Mouse (Mus musculus) kidney, adult 2 months (tissue): ENCODE measurements around the gene Wnk4. TPM values are rescaled to one million over a fixed set of nuclear protein-coding genes. Genes with fewer than 3 reads are reported as not detected.

Experiments
- DNase-seq: peaks from one replicate; pipeline ENCODE4 v3.0.0; 2021
- H3K27ac ChIP-seq: fragments of 200-500 bp; 2 replicates; pipeline ENCODE4 v1.5.1; 2012; ENCODE audit warnings: low read depth, low read length, control low read depth, inconsistent platforms; ENCODE audit not compliant: insufficient read depth
- H3K27me3 ChIP-seq: fragments of 200-500 bp; replicated peaks from 2 replicates; pipeline ENCODE4 v1.6.1; 2012; ENCODE audit warnings: mild to moderate bottlenecking, moderate library complexity, low read length, inconsistent platforms; ENCODE audit not compliant: control insufficient read depth, insufficient read depth
- H3K36me3 ChIP-seq: fragments of 200-500 bp; 2 replicates; pipeline ENCODE4 v1.6.1; 2012; ENCODE audit warnings: mild to moderate bottlenecking, moderate library complexity, low read length, inconsistent platforms; ENCODE audit not compliant: control insufficient read depth, insufficient read depth
- H3K4me1 ChIP-seq: fragments of 200-500 bp; 2 replicates; pipeline ENCODE4 v1.6.1; 2011; ENCODE audit warnings: low read length; ENCODE audit not compliant: control insufficient read depth, insufficient read depth
- H3K4me3 ChIP-seq: fragments of 200-500 bp; 2 replicates; pipeline ENCODE4 v1.5.1; 2011; ENCODE audit warnings: mild to moderate bottlenecking, low read depth, low read length, control low read depth; ENCODE audit not compliant: insufficient read depth
- CTCF ChIP-seq: fragments of 200-500 bp; conservative IDR thresholded peaks from 2 replicates; pipeline ENCODE4 v1.5.1; 2011; ENCODE audit warnings: low read depth, mild to moderate bottlenecking, control low read depth, low read length, moderate library complexity, mixed read lengths; ENCODE audit not compliant: insufficient read depth, insufficient read length
- POLR2A ChIP-seq: fragments of 200-500 bp; IDR thresholded peaks from one replicate; pipeline ENCODE4 v1.6.1; 2011; ENCODE audit warnings: low read depth, low read length, control low read depth
- WGBS: fragments of 180-500 bp; shearing (Covaris S2); methylation state at CpG from one replicate; pipeline ENCODE4 v1.1.7; 2018; 5-methylcytosine and 5-hydroxymethylcytosine counted together
- polyA plus RNA-seq: library from polyadenylated mRNA; depleted of rRNA; stranded (reverse); fragments of >200 nt; gene quantifications from 2 replicates; pipeline ENCODE4 v1.2.3, GENCODE M21; 2012; rRNA removed

Gene Wnk4
- 134 and 160 TPM in 2 replicates for polyA plus RNA-seq

GRCm38 (mm10) chr11:101259948-101260825, at the start of gene Wnk4:
Gene Wnk4, plus strand, starts transcription at chr11:101260567.
- peak; percentile 94 for DNase-seq
- TF ChIP-seq CTCF (no peak), POLR2A (peak; percentile 78)
- no peaks in the 10 kb centered on the region for H3K27me3 ChIP-seq
- H3K27ac ChIP-seq = peak within 1 kb of the TSS; percentile 88
- peaks cover 14% of the 10 kb centered on the region for H3K4me1 ChIP-seq
- H3K4me3 ChIP-seq = peak within 1 kb of the TSS; percentile 96
- WGBS = under 1% methylated on average over 43 of the region's 43 CpGs
- H3K36me3 ChIP-seq = no peaks in the 10 kb centered on the region; the same call in 1 of the 2 replicates

GRCm38 (mm10) chr11:101211970-101212369, 48.4 kb upstream of the Wnk4 start:
- Histone ChIP-seq H3K4me3 (no peak overlapping the region), H3K27me3 (no peaks in the 10 kb centered on the region), H3K27ac (no peak overlapping the region), H3K4me1 (peaks cover 2% of the 10 kb centered on the region; the same call in 1 of the 2 replicates), H3K36me3 (peaks cover 11% of the 10 kb centered on the region)
- 30% methylated on average over 3 of the region's 3 CpGs for WGBS
- no peak for TF ChIP-seq POLR2A
- peak; percentile 30; the same call in 1 of the 2 replicates for TF ChIP-seq CTCF
- peak; percentile 86 for DNase-seq

DNA sequence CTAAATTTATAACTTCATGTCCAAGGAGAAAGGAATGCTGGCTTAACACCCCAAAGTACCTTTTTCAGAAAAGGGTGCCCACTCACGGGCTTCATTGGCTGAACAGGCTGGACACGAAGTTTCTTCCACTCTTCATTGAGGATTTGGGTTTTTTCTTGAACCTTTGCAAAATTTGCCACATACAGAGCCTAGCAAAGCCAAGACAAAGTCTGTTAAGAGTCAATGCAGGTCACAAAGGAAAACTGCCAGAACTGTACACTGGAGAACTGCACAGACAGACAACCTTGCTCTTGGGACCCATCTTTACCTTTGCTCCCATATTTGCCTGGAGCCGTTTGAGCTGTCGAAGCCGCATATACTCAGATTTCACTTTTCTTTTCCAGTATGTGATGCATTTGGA, 43.4 kb upstream of the Wnk4 start:
- Histone ChIP-seq H3K4me3 (no peak overlapping the region), H3K36me3 (peaks cover 2% of the 10 kb centered on the region; the same call in 1 of the 2 replicates), H3K4me1 (peaks cover 18% of the 10 kb centered on the region; the same call in 1 of the 2 replicates), H3K27ac (0 out of 2 replicates have a peak overlapping the region, but pooled peaks have one; percentile 41), H3K27me3 (no peaks in the 10 kb centered on the region)
- TF ChIP-seq CTCF = no peak
- TF ChIP-seq POLR2A = no peak
- 55% methylated on average over 5 of the region's 5 CpGs for WGBS
- peak; percentile 69 for DNase-seq

DNA sequence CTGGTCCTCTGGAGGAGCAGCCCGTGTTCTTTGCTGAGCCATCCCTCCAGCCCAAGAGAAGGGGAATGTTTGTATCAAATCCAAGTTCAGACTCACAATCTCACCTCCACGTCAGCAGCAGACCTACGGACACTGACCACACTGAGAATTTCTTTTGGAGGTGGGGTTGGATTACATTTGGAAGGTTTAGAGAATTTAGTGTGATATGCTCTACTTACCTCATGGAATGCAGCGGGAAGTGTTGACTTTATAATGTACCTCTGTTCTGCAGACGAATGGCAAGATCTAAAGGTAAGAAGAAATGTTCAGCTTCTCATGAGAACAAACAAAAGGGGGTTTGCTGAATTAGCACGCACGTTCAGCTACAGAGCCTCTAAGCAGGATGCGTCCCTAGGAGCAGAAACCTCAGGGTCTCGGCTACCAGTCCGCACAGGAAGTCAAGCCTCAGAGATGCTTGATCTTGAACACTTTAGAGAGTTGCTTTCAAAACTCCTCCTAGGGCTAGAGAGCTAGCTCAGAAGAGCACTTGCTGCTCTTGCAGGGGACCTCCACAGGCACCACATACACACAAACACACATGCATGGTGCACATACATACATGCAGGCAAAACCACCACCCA, 41.8 kb upstream of the Wnk4 start:
- TF ChIP-seq CTCF = no peak
- no peak for TF ChIP-seq POLR2A
- no peaks in the 10 kb centered on the region for H3K27me3 ChIP-seq
- 39% methylated on average over 10 of the region's 10 CpGs for WGBS
- DNase-seq = peak; percentile 84
- peak overlapping the region; percentile 29 for H3K27ac ChIP-seq
- H3K36me3 ChIP-seq = peaks cover 2% of the 10 kb centered on the region; the same call in 1 of the 2 replicates
- H3K4me1 ChIP-seq = peaks cover 18% of the 10 kb centered on the region; the same call in 1 of the 2 replicates
- no peak overlapping the region for H3K4me3 ChIP-seq

GRCm38 (mm10) chr11:101220853-101221252, 39.5 kb upstream of the Wnk4 start:
- Histone ChIP-seq H3K4me3 (no peak overlapping the region), H3K4me1 (peaks cover 23% of the 10 kb centered on the region; the same call in 1 of the 2 replicates), H3K27me3 (no peaks in the 10 kb centered on the region), H3K27ac (peak overlapping the region; percentile 73), H3K36me3 (no peaks in the 10 kb centered on the region; the same call in 1 of the 2 replicates)
- no peak for DNase-seq
- WGBS = 38% methylated on average over 2 of the region's 2 CpGs
- TF ChIP-seq POLR2A = no peak

DNA sequence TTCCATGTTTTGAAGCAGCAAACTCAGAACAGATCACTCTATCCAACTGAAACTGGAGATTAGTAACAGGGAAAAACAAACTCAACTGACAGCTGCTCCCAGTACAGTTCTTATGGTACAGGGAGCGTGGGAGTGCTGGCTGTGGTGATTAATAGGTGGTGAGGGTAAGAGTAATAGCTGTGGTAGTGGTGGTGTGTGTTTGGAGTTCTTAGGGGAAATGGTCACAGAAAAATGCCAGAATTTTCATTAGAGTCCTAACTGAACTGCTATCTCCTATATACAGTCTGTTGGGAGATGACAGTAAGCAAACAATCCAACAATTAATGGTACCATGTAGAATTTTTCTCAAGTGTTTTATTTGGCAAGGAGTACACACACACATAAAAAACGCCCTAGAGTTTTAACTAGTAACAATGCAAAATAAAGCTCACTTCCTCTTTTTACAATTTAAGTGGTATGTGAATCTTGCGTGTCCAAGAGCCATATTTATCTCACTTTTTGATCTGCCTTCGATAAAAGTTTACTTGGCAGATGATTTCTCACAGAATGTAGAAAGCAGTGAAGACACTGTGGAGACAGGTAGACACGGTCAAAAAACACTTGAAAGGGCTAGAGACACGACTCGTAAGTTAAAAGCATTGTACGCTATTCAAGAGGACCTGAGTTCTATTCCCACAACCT, 38.9 kb upstream of the Wnk4 start:
- 61% methylated on average over 8 of the region's 8 CpGs for WGBS
- Histone ChIP-seq H3K27me3 (no peaks in the 10 kb centered on the region), H3K4me1 (peaks cover 23% of the 10 kb centered on the region; the same call in 1 of the 2 replicates), H3K4me3 (no peak overlapping the region), H3K36me3 (no peaks in the 10 kb centered on the region; the same call in 1 of the 2 replicates), H3K27ac (peak overlapping the region; percentile 73)
- TF ChIP-seq POLR2A (no peak), CTCF (no peak)
- peak; percentile 12 for DNase-seq

- no peak overlapping the region for H3K27ac ChIP-seq
- no peaks in the 10 kb centered on the region for H3K27me3 ChIP-seq
- H3K4me1 ChIP-seq = peaks cover 10% of the 10 kb centered on the region; the same call in 1 of the 2 replicates
- DNase-seq = no peak
- no peak overlapping the region for H3K4me3 ChIP-seq
- TF ChIP-seq POLR2A (no peak), CTCF (no peak)
- 74% methylated on average over 3 of the region's 3 CpGs for WGBS
- no peaks in the 10 kb centered on the region; the same call in 1 of the 2 replicates for H3K36me3 ChIP-seq
Observed at GRCm38 (mm10) chr11:101224337-101224736, 36.0 kb upstream of the Wnk4 start.
